Mouse (Mus musculus): ENCODE measurements around the gene Hoxc8. TPM values are rescaled to one million over a fixed set of nuclear protein-coding genes. Genes with fewer than 3 reads are reported as not detected.

Gene Hoxc8
- polyA plus RNA-seq, 3 experiments from 2014 or later, result 0.20 TPM; not detected in 2

- ATAC-seq, result no peak
These were observed 44.6 kb downstream of the Hoxc8 start for GRCm38 (mm10) chr15:103034807-103035547.

GRCm38 (mm10) chr15:103035548-103035881 is 45.1 kb downstream of the Hoxc8 start:
- ATAC-seq, result no peak

GRCm38 (mm10) chr15:103037579-103037978 is 47.2 kb downstream of the Hoxc8 start:
- ATAC-seq, result no peak

GRCm38 (mm10) chr15:103038701-103039480 is 48.5 kb downstream of the Hoxc8 start:
- ATAC-seq, result no peak

- ATAC-seq, result no peak
These were observed 49.2 kb downstream of the Hoxc8 start for GRCm38 (mm10) chr15:103039609-103040008.

GRCm38 (mm10) chr15:103040601-103041000 is 50.2 kb downstream of the Hoxc8 start:
- ATAC-seq, result no peak

GRCm38 (mm10) chr15:103041613-103042012 is 51.2 kb downstream of the Hoxc8 start:
- no peak for ATAC-seq

- no peak for ATAC-seq
These were observed 51.8 kb downstream of the Hoxc8 start for GRCm38 (mm10) chr15:103042209-103042608.

Other genes starting within 250 kb of the Hoxc8 start
- gene Hoxc13, start 69.5 kb upstream of the Hoxc8 start, polyA plus RNA-seq (2017; shearing (Covaris generic)), result not detected
- gene Hoxc12, start 53.9 kb upstream of the Hoxc8 start, polyA plus RNA-seq (2017; shearing (Covaris generic)), result not detected
- not detected for gene Hoxc11, start 36.2 kb upstream of the Hoxc8 start, polyA plus RNA-seq (2017; shearing (Covaris generic))
- gene Hoxc10, start 23.8 kb upstream of the Hoxc8 start, polyA plus RNA-seq (2017; shearing (Covaris generic)), result not detected
- gene Hoxc5, start 23.2 kb upstream of the Hoxc8 start, polyA plus RNA-seq (2017; shearing (Covaris generic)), result not detected
- not detected for gene Hoxc9, start 14.2 kb upstream of the Hoxc8 start, polyA plus RNA-seq (2017; shearing (Covaris generic))
- not detected for gene Hoxc6, start 7.7 kb downstream of the Hoxc8 start, polyA plus RNA-seq (2017; shearing (Covaris generic))
- not detected for gene Hoxc4, start 28.3 kb downstream of the Hoxc8 start, polyA plus RNA-seq (2017; shearing (Covaris generic))
- gene Smug1, start 176.5 kb downstream of the Hoxc8 start, polyA plus RNA-seq (2017; shearing (Covaris generic)), result 1 to 10 TPM; 3.8 to 7.3 (median 6.4) TPM
- gene Cbx5, start 249.2 kb downstream of the Hoxc8 start, polyA plus RNA-seq (2017; shearing (Covaris generic)), result 10 to 100 TPM; 21.7 to 48.8 (median 23.8) TPM
- 100 to 1,000 TPM; 360 to 441 (median 366) TPM for gene Hnrnpa1, start 249.8 kb downstream of the Hoxc8 start, polyA plus RNA-seq (2017; shearing (Covaris generic))

All from inflammation-experienced regulatory T-cells, adult 6 months (primary cell).